Mouse (Mus musculus): ENCODE results near the gene Itpr2. TPM values are rescaled to one million over a fixed set of nuclear protein-coding genes. Genes with fewer than 3 reads are reported as not detected.
A peak's percentile ranks its signal among the peaks of the same experiment; 100 is the strongest.

Itpr2 gene
- total RNA-seq, 2 experiments from 2014 or later: 30.1 to 34.3 TPM

- intact Hi-C loops (cut with DNase I): no loop called here
- DNase-seq: no peak
Measured at GRCm38 (mm10) chr6:146511511-146511910, 9.5 kb upstream of the Itpr2 start.

- DNase-seq: no peak
- intact Hi-C loops (cut with DNase I): no loop called here
Measured at GRCm38 (mm10) chr6:146509891-146510290, 7.9 kb upstream of the Itpr2 start.

GRCm38 (mm10) chr6:146504459-146504858 lies 2.4 kb upstream of the Itpr2 start:
- intact Hi-C loops (cut with DNase I): loop anchor here (5.0 kb wide), 2 partner anchors 72 to 128 kb away; no protein-coding TSS in a partner anchor
- DNase-seq: no peak

- no peak for DNase-seq
- intact Hi-C loops (cut with DNase I): loop anchor here (2.0 to 5.0 kb wide), 4 partner anchors 40 to 129 kb away; partner anchors contain the start of genes Fgfr1op2 and Ints13
Measured at GRCm38 (mm10) chr6:146502856-146503255, 833 bp upstream of the Itpr2 start.

GRCm38 (mm10) chr6:146501316-146501865 lies 632 bp downstream of the Itpr2 start:
- DNase-seq: peak; percentile 61 to 63
- intact Hi-C loops (cut with DNase I): loop anchor here (2.0 to 5.0 kb wide), 3 partner anchors 69 to 131 kb away; no protein-coding TSS in a partner anchor

GRCm38 (mm10) chr6:146500771-146501170 lies 1.3 kb downstream of the Itpr2 start:
- no peak for DNase-seq

GRCm38 (mm10) chr6:146500206-146500605 lies 1.8 kb downstream of the Itpr2 start:
- intact Hi-C loops (cut with DNase I): loop anchor here (2.0 to 5.0 kb wide), 3 partner anchors 68 to 132 kb away; no protein-coding TSS in a partner anchor
- no peak for DNase-seq

More at GRCm38 (mm10) chr6:146500771-146501170, 1.3 kb downstream of the Itpr2 start:
- intact Hi-C loops (cut with DNase I): loop anchor here (2.0 to 5.0 kb wide), 3 partner anchors 68 to 132 kb away; no protein-coding TSS in a partner anchor

GRCm38 (mm10) chr6:146499566-146499965 lies 2.5 kb downstream of the Itpr2 start:
- intact Hi-C loops (cut with DNase I): no loop called here
- no peak for DNase-seq

- intact Hi-C loops (cut with DNase I): no loop called here
- DNase-seq: no peak
Measured at GRCm38 (mm10) chr6:146498416-146498815, 3.6 kb downstream of the Itpr2 start.

GRCm38 (mm10) chr6:146497866-146498265 lies 4.2 kb downstream of the Itpr2 start:
- intact Hi-C loops (cut with DNase I): no loop called here

GRCm38 (mm10) chr6:146497435-146497834 lies 4.6 kb downstream of the Itpr2 start:
- intact Hi-C loops (cut with DNase I): no loop called here
- no peak for DNase-seq

More at GRCm38 (mm10) chr6:146497866-146498265, 4.2 kb downstream of the Itpr2 start:
- DNase-seq: no peak

- DNase-seq: no peak
- intact Hi-C loops (cut with DNase I): no loop called here
Measured at GRCm38 (mm10) chr6:146491680-146492079, 10.3 kb downstream of the Itpr2 start.

- no peak for DNase-seq
- intact Hi-C loops (cut with DNase I): no loop called here
Measured at GRCm38 (mm10) chr6:146490416-146490960, 11.5 kb downstream of the Itpr2 start.

GRCm38 (mm10) chr6:146489841-146490240 lies 12.2 kb downstream of the Itpr2 start:
- no peak for DNase-seq
- intact Hi-C loops (cut with DNase I): no loop called here

GRCm38 (mm10) chr6:146488749-146489148 lies 13.3 kb downstream of the Itpr2 start:
- intact Hi-C loops (cut with DNase I): no loop called here
- no peak for DNase-seq

GRCm38 (mm10) chr6:146487079-146487478 lies 14.9 kb downstream of the Itpr2 start:
- intact Hi-C loops (cut with DNase I): no loop called here

GRCm38 (mm10) chr6:146486073-146486472 lies 15.9 kb downstream of the Itpr2 start:
- intact Hi-C loops (cut with DNase I): no loop called here
- no peak for DNase-seq

More at GRCm38 (mm10) chr6:146487079-146487478, 14.9 kb downstream of the Itpr2 start:
- no peak for DNase-seq

GRCm38 (mm10) chr6:146481441-146481840 lies 20.6 kb downstream of the Itpr2 start:
- peak in 1 of 2 experiments; percentile 23 for DNase-seq
- intact Hi-C loops (cut with DNase I): no loop called here

- intact Hi-C loops (cut with DNase I): no loop called here
- no peak for DNase-seq
Measured at GRCm38 (mm10) chr6:146480925-146481324, 21.1 kb downstream of the Itpr2 start.

GRCm38 (mm10) chr6:146478888-146479683 lies 22.9 kb downstream of the Itpr2 start:
- DNase-seq: no peak
- intact Hi-C loops (cut with DNase I): no loop called here

GRCm38 (mm10) chr6:146476865-146477264 lies 25.2 kb downstream of the Itpr2 start:
- intact Hi-C loops (cut with DNase I): no loop called here
- DNase-seq: no peak
